Mouse (Mus musculus) myocyte (in vitro differentiated cells): ENCODE measurements around the gene Sc5d.

ENCODE experiments used
- E2F4 ChIP-seq: IDR thresholded peaks from one replicate; pipeline ENCODE4 v1.6.1; 2011; ENCODE audit warnings: mild to moderate bottlenecking, control low read depth, moderate library complexity; ENCODE audit not compliant: insufficient read depth
- MAX ChIP-seq: IDR thresholded peaks from one replicate; pipeline ENCODE4 v1.6.1; 2011; ENCODE audit warnings: low read depth, mild to moderate bottlenecking, control low read depth
- POLR2A ChIP-seq: IDR thresholded peaks from one replicate; pipeline ENCODE4 v1.6.1; 2011; ENCODE audit warnings: low read depth, mild to moderate bottlenecking, control low read depth, moderate library complexity; ENCODE audit not compliant: insufficient read length
- POLR2AphosphoS2 ChIP-seq: IDR thresholded peaks from one replicate; pipeline ENCODE4 v1.6.1; 2011; ENCODE audit warnings: low read depth, control low read depth; ENCODE audit not compliant: insufficient read length
- SRF ChIP-seq: IDR thresholded peaks from one replicate; pipeline ENCODE4 v1.6.1; 2011; ENCODE audit warnings: low read depth; ENCODE audit not compliant: control insufficient read depth, insufficient read length
- TCF12 ChIP-seq: IDR thresholded peaks from one replicate; pipeline ENCODE4 v1.6.1; 2011; ENCODE audit warnings: mild to moderate bottlenecking, control low read depth; ENCODE audit not compliant: poor library complexity, insufficient read depth, severe bottlenecking
- USF1 ChIP-seq: IDR thresholded peaks from one replicate; pipeline ENCODE4 v1.6.1; 2011; ENCODE audit warnings: low read depth, mild to moderate bottlenecking, control low read depth, moderate library complexity

GRCm38 (mm10) chr9:42227804-42228203 is 36.3 kb downstream of the Sc5d start:
- no peak for TF ChIP-seq USF1
- TF ChIP-seq POLR2A, result no peak
- no peak for TF ChIP-seq MAX
- TF ChIP-seq TCF12, result no peak
- no peak for TF ChIP-seq E2F4
- TF ChIP-seq POLR2AphosphoS2, result no peak
- TF ChIP-seq SRF, result no peak
